Mouse (Mus musculus) testis, adult 2 months (tissue): ENCODE results near the gene H3f3a.
A peak's percentile ranks its signal among the peaks of the same experiment; 100 is the strongest.

Experiments
- CTCF ChIP-seq: fragments of 200-500 bp; IDR thresholded peaks from 2 replicates; pipeline ENCODE4 v1.5.1; 2012; ENCODE audit warnings: low read depth, mild to moderate bottlenecking, inconsistent platforms, low read length, moderate library complexity; ENCODE audit not compliant: control insufficient read depth, insufficient read depth, insufficient replicate concordance
- POLR2A ChIP-seq: fragments of 200-500 bp; IDR thresholded peaks from 2 replicates; pipeline ENCODE4 v1.6.1; 2012; ENCODE audit warnings: low read depth, mild to moderate bottlenecking, inconsistent platforms, low read length, moderate library complexity; ENCODE audit not compliant: control insufficient read depth

DNA sequence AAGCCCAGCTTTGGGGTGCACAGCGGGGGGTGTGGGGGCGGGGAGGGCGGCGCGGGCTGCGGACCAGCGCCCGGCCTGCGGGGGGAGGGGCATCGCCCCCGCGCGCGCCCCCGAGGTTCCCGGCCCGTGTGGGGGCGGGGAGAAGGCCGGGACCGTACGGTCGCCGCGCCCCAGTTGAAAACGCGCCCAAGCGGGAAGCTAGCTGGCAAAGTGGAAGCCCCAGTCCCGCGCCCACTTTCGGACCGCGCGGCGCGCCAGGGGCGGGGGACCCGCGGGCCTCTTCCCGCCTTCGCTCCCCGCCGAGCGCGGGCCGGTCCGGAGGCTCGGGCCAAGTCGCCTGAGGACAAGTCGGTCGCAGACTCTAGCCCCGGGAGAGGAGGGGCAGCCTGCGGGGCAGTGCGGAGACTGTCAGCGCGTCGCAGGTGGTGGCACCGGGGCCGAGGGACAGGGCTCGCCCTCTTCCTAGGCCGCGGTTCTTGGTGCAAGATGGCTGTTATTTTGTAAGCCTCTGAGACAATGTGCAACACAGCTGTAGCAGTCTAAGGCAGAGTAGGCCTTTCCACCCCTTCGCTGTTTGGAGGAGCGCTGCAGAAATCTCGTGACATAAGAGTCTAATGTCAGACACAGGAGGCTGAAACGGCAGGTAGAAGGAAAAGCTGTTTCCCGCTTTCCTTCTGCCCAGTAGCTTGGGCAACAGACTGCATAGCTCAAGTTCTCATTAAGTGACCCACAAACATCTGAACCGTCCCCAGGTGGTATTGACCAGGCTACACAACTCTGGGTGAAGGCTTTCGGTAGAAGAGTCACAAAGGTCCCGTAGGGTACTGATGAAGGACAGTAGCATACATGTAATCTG is at the start of gene H3f3a:
- TF ChIP-seq CTCF (no peak), POLR2A (peak; percentile 37; the same call in 1 of the 2 replicates)
